19 mouse cellular contexts compared by ENCODE assay signal in genomic region chr4:45479433-45479832, GRCm38 (mm10). TPM values are rescaled to one million over a fixed set of nuclear protein-coding genes. Genes with fewer than 3 reads are reported as not detected.
DNase-seq lines count a peak whose midpoint lies in the region; ATAC-seq lines count a peak whose summit lies in the region.
"Had no signal": no experiment of that assay in that cellular context is flagged by ENCODE, and none has a peak within 500 bp of the region (broad histone marks: within the 10 kb centered on the region; RNA-seq: fewer than 3 reads in every experiment).

No protein-coding gene starts in this region.

- no peaks in the 10 kb centered on the region for H3K9me3 ChIP-seq in heart, embryonic 11.5 days (replicated peaks; ENCODE audit: control insufficient read depth, low read length)
- no peaks in the 10 kb centered on the region for H3K9me3 ChIP-seq in intestine, embryonic 16.5 days (ENCODE audit: control insufficient read depth, low read length)
- H3K9me3 ChIP-seq in intestine, embryonic 15.5 days, result no peaks in the 10 kb centered on the region
- H3K9me3 ChIP-seq in lung, embryonic 15.5 days, result no peaks in the 10 kb centered on the region
- H3K9me3 ChIP-seq in limb, embryonic 12.5 days, result no peaks in the 10 kb centered on the region
- H3K9me3 ChIP-seq: forebrain, embryonic 13.5 days; hindbrain, embryonic 10.5 days; neural tube, embryonic 15.5 days had no signal

- H3K36me3 ChIP-seq in heart, embryonic 11.5 days (ENCODE audit: control insufficient read depth, insufficient read depth, low read length), result no peaks in the 10 kb centered on the region
- H3K36me3 ChIP-seq in intestine, embryonic 16.5 days (ENCODE audit: control insufficient read depth, insufficient read depth, low read length), result no peaks in the 10 kb centered on the region
- no peaks in the 10 kb centered on the region for H3K36me3 ChIP-seq in intestine, embryonic 15.5 days
- H3K36me3 ChIP-seq in lung, embryonic 15.5 days, result no peaks in the 10 kb centered on the region
- H3K36me3 ChIP-seq in limb, embryonic 12.5 days, result no peaks in the 10 kb centered on the region
- H3K36me3 ChIP-seq: hindbrain, embryonic 10.5 days; neural tube, embryonic 15.5 days had no signal

- peaks cover 91% of the 10 kb centered on the region for H3K4me1 ChIP-seq in heart, embryonic 11.5 days (ENCODE audit: control insufficient read depth, insufficient read depth, low read length)
- H3K4me1 ChIP-seq in intestine, embryonic 16.5 days (ENCODE audit: control insufficient read depth, insufficient read depth, low read length), result peaks cover 65% of the 10 kb centered on the region
- H3K4me1 ChIP-seq in intestine, embryonic 15.5 days (replicated peaks), result peaks cover 61% of the 10 kb centered on the region
- H3K4me1 ChIP-seq in lung, embryonic 15.5 days, result peaks cover 83% of the 10 kb centered on the region
- peaks cover 82% of the 10 kb centered on the region for H3K4me1 ChIP-seq in limb, embryonic 12.5 days (replicated peaks)

- 0 out of 2 replicates have a peak overlapping the region, but pooled peaks have one; percentile 34 for H3K9ac ChIP-seq in heart, embryonic 11.5 days (ENCODE audit: low read depth, low read length)
- peak overlapping the region; percentile 21; the same call in 1 of the 2 replicates for H3K9ac ChIP-seq in intestine, embryonic 16.5 days (ENCODE audit: low read depth, low read length)
- no peak overlapping the region for H3K9ac ChIP-seq in intestine, embryonic 15.5 days
- no peak overlapping the region for H3K9ac ChIP-seq in lung, embryonic 15.5 days
- H3K9ac ChIP-seq in limb, embryonic 12.5 days (replicated peaks), result 0 out of 2 replicates have a peak overlapping the region, but pooled peaks have one; percentile 37
- H3K9ac ChIP-seq: forebrain, embryonic 13.5 days; neural tube, embryonic 15.5 days had no signal

- no peak overlapping the region for H3K4me2 ChIP-seq in heart, embryonic 11.5 days
- no peak overlapping the region for H3K4me2 ChIP-seq in intestine, embryonic 16.5 days (ENCODE audit: low read depth, low read length)
- no peak overlapping the region for H3K4me2 ChIP-seq in intestine, embryonic 15.5 days (replicated peaks)
- H3K4me2 ChIP-seq in lung, embryonic 15.5 days, result no peak overlapping the region
- H3K4me2 ChIP-seq in limb, embryonic 12.5 days, result no peak overlapping the region
- H3K4me2 ChIP-seq: forebrain, embryonic 13.5 days; neural tube, embryonic 15.5 days had no signal

- H3K27ac ChIP-seq in heart, embryonic 11.5 days (ENCODE audit: low read depth, low read length), result peak overlapping the region; percentile 91
- no peak overlapping the region for H3K27ac ChIP-seq in intestine, embryonic 16.5 days (ENCODE audit: low read length)
- no peak overlapping the region for H3K27ac ChIP-seq in intestine, embryonic 15.5 days
- peak overlapping the region; percentile 48 for H3K27ac ChIP-seq in lung, embryonic 15.5 days
- H3K27ac ChIP-seq in limb, embryonic 12.5 days, result no peak overlapping the region
- H3K27ac ChIP-seq: hindbrain, embryonic 10.5 days; neural tube, embryonic 15.5 days had no signal

- no peak for ATAC-seq in heart, embryonic 11.5 days (replicated peaks; ENCODE audit: insufficient number of reproducible peaks, low FRiP score, low TSS enrichment)
- ATAC-seq in intestine, embryonic 16.5 days, result no peak
- no peak for ATAC-seq in intestine, embryonic 15.5 days
- no peak for ATAC-seq in lung, embryonic 15.5 days (ENCODE audit: borderline replicate concordance, extremely low read depth, low FRiP score, low TSS enrichment)
- no peak for ATAC-seq in limb, embryonic 12.5 days (ENCODE audit: insufficient number of reproducible peaks, insufficient read depth, low FRiP score, low TSS enrichment, low read depth)
- ATAC-seq: forebrain, embryonic 13.5 days had no signal

- no peaks in the 10 kb centered on the region for H3K27me3 ChIP-seq in heart, embryonic 11.5 days (ENCODE audit: control insufficient read depth, insufficient read depth, low read length)
- no peaks in the 10 kb centered on the region for H3K27me3 ChIP-seq in intestine, embryonic 16.5 days (replicated peaks; ENCODE audit: control insufficient read depth, insufficient read depth, low read length)
- H3K27me3 ChIP-seq in intestine, embryonic 15.5 days (replicated peaks), result no peaks in the 10 kb centered on the region
- no peaks in the 10 kb centered on the region for H3K27me3 ChIP-seq in lung, embryonic 15.5 days
- H3K27me3 ChIP-seq in limb, embryonic 12.5 days, result 0 out of 2 replicates have a peak, but pooled peaks cover 4% of the 10 kb centered on the region
- H3K27me3 ChIP-seq: forebrain, embryonic 13.5 days; neural tube, embryonic 15.5 days had no signal

- no peak for DNase-seq in heart, adult 18-20 months
- no peak for DNase-seq in lung, postnatal 25 days (ENCODE audit: low spot score)
- DNase-seq in gastrocnemius, postnatal 4 days (ENCODE audit: low spot score in 2 of 2), result no peak
- DNase-seq: adrenal gland, postnatal 25 days; B cell, adult 2 months; cerebellum, adult 18-20 months; cerebellum, postnatal 36 days; gastrocnemius, postnatal 14 days; lung, postnatal 10 days; midbrain, embryonic 14.5 days; thymus, postnatal 25 days had no signal

- 67% methylated on average over 10 of the region's 10 CpGs for WGBS in heart, embryonic 11.5 days (ENCODE audit: insufficient replicate concordance)
- 55% methylated on average over 10 of the region's 10 CpGs for WGBS in intestine, embryonic 16.5 days
- WGBS in intestine, embryonic 15.5 days, result 56% methylated on average over 10 of the region's 10 CpGs
- 46% methylated on average over 10 of the region's 10 CpGs for WGBS in lung, embryonic 15.5 days
- 65% methylated on average over 10 of the region's 10 CpGs for WGBS in limb, embryonic 12.5 days

- H3K4me3 ChIP-seq in heart, embryonic 11.5 days (ENCODE audit: low read depth, low read length), result no peak overlapping the region
- H3K4me3 ChIP-seq in intestine, embryonic 16.5 days (ENCODE audit: low read length), result no peak overlapping the region
- no peak overlapping the region for H3K4me3 ChIP-seq in intestine, embryonic 15.5 days (replicated peaks)
- H3K4me3 ChIP-seq in lung, embryonic 15.5 days, result no peak overlapping the region
- H3K4me3 ChIP-seq in limb, embryonic 12.5 days (replicated peaks), result no peak overlapping the region
- H3K4me3 ChIP-seq: forebrain, embryonic 13.5 days; hindbrain, embryonic 10.5 days; neural tube, embryonic 15.5 days had no signal

RNA-seq across cellular contexts. Expression of gene Shb, which starts 52.8 kb away (rescaled TPM):
- polyA plus RNA-seq in heart, embryonic 11.5 days (2014; fragmentation: Nextera tagmentation; extraction: Ambion mirVana), result 9.2 and 11.1 TPM in 2 replicates
- 10 to 100 TPM; 32.5 to 45.3 TPM for total RNA-seq in heart, adult 18-20 months (2021)
- 1.5 and 2.7 TPM in 2 replicates for polyA plus RNA-seq in intestine, embryonic 16.5 days (2015; fragmentation: Nextera tagmentation; extraction: Ambion mirVana)
- polyA plus RNA-seq in intestine, embryonic 15.5 days (2015; fragmentation: Nextera tagmentation; extraction: Ambion mirVana), result 4.0 and 4.8 TPM in 2 replicates
- 11.4 and 13.5 TPM in 2 replicates for polyA plus RNA-seq in lung, embryonic 15.5 days (2015; fragmentation: Nextera tagmentation; extraction: Ambion mirVana)
- polyA plus RNA-seq in limb, embryonic 12.5 days (2016; fragmentation: Nextera tagmentation; extraction: Ambion mirVana), result 6.6 and 8.3 TPM in 2 replicates
- total RNA-seq in gastrocnemius, postnatal 4 days (2021), result 10 to 100 TPM; 16.8 to 23.5 TPM

Comparison
In these comparisons a context has a peak if more than half of its experiments do, and no peak if none do; other contexts are left out.
1. H3K9ac ChIP-seq: peak in heart, embryonic 11.5 days (single experiment), intestine, embryonic 16.5 days (single experiment) and limb, embryonic 12.5 days (single experiment); none in intestine, embryonic 15.5 days (single experiment) and lung, embryonic 15.5 days (single experiment).
2. H3K27ac ChIP-seq: peak in heart, embryonic 11.5 days (single experiment) and lung, embryonic 15.5 days (single experiment); none in intestine, embryonic 16.5 days (single experiment), intestine, embryonic 15.5 days (single experiment) and limb, embryonic 12.5 days (single experiment).